Mouse (Mus musculus) adrenal gland, postnatal 4 days (tissue): ENCODE measurements around the gene Zfhx3. TPM values are rescaled to one million over a fixed set of nuclear protein-coding genes. Genes with fewer than 3 reads are reported as not detected.
"Not testable (repeated sequence)": the region's sequence is repeated elsewhere in the genome, so short reads cannot be mapped to it uniquely, and the experiment has no call there.

Experiments used
- DNase-seq, 2 experiments: peaks; one replicate each; pipeline ENCODE4 v3.0.0; 2021 to 2022; ENCODE audit warnings: low spot score in 2 of 2, mixed read lengths in 2 of 2
- long read RNA-seq, 2 experiments: library from polyadenylated mRNA; stranded (forward); transcript quantifications; one replicate each; pipeline ENCODE4 v2.0.0; 2021
- total RNA-seq, 2 experiments: library from RNA; stranded (reverse); gene quantifications; 2 replicates each; pipeline ENCODE4 v1.2.3; 2021

Zfhx3 gene
- total RNA-seq, result 10 to 100 TPM; 38.1 to 42.0 TPM
- long read RNA-seq, experiment 1, partial matches to known transcripts, result 1 of 11 reads
- long read RNA-seq, experiment 1, other reads (novel, unspliced or antisense), result 10 of 11 reads
- long read RNA-seq, experiment 2, partial matches to known transcripts, result 2 of 14 reads
- long read RNA-seq, experiment 2, other reads (novel, unspliced or antisense), result 12 of 14 reads

DNA sequence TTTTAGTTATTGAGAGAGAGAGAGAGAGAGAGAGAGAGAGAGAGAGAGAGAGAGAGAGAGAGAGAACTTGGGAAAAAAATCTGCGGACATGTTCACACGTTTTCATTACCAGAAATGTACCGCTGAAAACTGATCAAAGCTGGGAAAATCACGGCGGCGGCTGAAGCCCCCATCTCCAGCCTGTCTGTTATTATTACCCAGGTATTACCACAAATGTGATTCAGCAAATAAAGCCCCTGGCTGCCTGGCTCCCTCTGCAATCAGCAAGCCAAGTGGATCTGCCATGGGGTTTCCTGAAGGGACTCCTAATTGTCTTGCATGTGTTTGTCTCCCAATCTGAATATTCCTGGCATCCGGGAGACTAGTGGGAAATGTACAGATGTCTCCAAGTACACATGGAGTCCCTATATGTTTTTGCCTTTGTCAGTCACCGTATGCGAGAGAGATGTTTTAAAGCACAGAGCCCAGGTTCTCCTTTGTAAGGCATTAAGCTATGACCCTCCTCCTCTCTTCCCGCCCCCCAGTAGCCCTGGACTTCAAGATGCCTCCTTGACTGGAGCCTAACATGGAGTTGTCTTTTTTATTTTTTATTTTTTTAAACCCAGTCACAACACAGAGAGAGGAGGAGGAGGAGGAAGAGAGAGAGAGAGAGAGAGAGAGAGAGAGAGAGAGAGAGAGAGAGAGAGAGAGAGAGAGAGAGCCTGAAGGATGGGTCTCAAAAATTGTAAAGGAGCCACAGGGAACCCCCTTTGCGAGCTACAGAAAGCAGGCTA is at the start of gene Zfhx3:
TSS of gene Zfhx3 (plus strand) at position 723 of the 773 bp plus-strand sequence.
- DNase-seq, result no peak

DNA sequence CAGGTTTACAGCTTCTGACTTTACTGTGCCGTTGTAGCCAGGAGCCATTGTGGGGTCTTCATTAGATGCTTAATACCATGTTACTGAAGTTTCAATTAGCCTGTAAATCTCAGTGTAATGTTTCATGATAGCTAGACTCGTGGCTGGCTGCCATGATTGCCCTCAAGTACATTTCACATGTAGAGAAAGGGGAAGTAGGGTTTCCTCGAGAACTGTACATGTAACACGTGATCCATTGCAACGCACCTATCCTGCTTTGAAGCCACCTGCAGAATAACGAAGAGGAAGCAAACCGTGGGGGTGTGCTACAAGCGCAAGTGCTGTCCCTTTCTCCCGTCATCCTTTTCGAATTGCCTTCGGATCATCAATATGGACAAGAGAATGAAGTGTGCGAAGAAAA is 23.5 kb upstream of the Zfhx3 start:
- DNase-seq, result no peak

DNA sequence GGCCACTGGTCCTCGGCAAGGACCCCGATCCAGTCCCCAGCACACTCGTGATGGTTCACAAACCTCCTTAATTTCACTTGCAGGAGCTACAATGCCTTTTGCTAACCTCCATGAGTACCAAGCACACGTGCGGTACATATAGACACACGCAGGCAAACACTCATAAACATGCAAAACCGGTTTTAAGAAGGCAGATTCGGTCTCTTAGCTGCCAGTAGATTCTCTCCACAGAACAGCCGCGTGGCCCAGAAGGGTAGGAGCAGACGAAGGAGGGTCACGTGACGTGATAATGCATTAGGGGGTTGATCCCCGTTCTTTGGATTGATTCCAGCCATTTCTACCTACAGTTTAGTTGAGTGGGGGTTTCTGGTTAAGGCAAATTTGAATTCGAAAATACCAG is 16.3 kb upstream of the Zfhx3 start:
- DNase-seq, result no peak

DNA sequence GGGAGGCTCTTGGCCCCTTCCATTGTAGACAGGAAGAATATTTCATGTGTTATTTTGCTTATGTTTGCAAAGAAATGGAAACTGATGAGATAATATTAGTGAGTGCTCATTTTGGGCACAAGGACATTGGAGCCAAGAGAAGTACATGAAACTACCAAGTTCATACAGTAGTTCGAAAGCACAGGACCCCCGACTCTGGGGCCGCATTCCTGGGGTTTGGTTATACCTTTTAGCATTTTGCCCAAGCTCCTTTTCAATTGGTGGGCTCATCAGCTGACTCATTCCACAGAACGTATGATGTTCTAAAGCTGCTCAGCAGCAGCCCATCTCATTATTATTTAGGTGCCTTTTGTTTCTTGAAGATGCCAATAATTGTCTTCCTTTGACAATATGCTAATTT is 5.7 kb upstream of the Zfhx3 start:
- DNase-seq, result no peak

DNA sequence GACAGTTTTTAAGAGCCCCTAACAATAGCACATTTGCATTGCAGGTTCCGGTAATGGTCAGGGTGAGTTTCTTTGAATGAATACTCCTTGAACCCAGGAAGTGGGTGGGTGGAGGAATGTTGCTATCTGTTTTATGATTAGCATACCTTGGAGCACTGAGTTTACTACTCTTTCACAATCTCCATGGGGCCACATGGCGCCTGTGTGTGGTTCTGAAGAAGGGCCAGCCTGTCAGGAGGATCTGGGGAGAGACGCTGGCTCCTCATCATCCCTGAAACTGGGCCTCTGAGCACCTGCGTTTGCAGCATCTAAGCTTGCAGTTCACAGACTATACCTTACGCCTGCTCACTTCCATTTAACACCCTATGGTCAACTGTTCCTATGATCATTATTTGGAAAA is 4.2 kb upstream of the Zfhx3 start:
- DNase-seq, result not testable (repeated sequence)

DNA sequence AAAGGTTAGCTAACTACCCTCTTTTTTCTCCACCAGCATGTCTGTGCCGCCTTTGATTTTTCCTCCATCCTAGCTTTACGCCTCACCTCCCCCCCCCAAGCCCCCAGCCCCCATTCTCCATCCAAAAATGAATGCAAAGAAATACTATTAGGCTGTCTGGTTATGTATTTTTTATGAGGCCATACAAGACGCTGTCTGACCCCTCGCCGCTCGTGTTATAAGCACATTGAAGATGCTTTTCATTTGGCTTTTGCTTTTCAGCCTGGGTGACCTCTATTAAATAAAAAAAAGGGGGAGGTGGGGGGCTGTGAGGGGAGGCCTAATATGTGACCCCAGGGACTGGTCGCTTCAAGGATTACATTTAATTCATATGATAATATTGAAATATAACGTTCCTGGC is 2.3 kb upstream of the Zfhx3 start:
- no peak for DNase-seq

DNA sequence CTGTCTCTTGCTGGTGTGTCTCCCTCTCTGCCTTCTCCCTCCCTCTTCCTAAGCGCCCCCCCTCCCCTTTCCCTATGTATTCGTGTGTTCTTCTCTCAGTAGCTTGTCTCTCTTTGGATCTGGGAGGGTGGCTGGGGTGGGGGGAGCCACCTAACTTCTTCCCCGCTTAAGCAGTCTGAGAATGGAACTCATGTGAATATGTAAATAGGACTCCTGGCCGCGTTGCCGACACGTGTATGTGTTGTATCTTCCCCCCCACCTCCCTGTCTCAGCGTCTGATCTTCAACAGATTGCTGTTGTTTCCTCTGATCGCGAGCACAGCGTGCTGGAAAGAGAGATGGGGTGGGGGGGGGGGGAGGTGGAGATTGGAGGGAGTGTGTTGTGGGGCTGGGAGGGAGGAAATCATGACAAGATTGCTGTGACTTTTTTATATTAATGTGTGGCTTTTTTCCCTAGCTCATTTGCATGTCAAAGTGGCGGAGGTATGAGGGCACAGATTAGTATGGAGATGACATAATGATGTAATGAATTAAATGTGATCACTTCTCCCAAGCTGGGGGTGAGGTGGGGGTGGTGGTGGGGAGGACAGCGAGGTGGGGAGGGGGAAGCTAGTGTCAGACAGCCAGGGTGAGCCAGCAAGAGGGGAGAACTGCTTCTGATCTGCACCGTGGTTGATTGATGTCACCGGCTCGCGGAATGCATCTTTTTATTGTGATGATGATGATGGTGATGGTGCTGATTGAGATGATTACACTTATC is 487 bp downstream of the Zfhx3 start:
- DNase-seq, result no peak

DNA sequence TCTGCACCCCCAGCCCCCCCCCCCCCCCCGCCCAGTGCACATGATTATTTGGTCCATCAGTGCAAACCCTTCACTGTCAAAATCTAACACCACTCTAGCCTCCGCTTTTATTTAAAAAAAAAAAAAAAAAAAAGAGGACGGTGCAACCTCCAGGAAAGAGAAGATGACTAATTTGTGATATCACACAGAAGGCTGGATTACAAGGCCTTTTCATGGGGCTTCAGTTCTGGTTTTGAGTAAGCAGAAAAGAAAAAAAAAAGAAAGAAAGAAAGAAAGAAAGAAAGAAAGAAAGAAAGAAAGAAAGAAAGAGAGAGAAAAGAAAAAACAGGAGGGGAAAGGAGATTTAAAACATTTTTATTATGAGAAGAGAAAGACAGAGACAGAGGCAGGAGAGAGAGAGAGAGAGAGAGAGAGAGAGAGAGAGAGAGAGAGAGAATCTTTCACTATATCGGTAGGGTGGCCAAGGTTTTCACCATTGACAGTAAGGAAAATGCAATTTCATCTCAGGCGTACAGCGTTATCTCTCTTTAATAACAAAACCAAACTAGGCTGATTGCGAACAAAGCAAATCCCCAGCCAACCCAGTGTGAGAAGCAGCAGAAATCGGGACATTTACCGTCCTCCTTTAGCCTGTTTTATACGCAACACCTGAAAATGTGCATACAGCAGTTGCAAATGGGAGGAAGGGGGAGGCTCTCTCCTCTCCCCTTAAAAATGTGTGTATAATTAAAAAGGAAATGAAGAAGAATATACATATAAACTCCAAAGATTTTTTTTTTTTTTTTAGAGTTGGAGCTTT is 1.3 kb downstream of the Zfhx3 start:
- DNase-seq, result no peak

DNA sequence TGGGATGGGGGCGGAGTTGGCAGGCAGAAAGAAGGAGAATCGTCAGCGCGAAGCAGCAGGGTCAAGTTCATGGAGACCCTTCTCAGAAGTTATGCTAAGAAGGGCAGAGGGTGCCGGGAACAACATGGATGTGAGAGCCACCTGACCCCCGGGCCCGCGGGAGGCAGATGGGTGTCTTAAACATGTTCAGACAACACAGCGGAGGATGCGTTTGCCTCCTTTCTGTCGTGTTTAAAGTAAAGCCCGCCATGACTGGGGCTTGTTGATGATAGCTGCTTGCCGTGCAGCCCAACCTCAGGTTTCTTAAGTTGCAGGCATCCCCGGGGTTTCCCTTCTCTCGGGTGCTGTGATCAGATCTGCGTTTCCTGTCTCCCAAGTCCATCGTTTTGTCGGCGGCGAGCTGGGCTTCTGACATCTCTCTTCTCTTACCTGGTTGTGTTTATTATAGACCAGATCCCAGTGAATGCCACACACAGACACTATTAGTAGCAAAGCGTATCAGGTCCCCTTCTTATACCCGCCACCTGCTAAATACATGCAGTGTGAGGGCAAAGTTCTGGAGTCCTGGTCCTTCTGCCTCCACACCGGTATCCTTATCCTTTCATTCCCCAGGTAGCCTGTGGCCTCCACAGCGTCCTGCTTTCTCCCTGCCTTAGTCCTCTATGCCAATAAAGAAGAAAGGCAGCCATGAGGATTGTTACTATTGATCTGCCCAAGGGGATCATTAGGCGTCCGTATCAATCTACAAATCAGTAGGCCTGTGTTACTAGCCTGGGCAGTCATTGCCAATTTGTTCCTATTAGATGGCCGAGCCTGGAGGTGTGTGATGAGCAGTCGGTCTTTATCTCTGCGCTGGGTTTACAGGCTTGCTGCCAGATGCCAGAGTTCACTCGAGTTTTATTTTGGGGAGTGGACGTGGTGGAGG is 2.5 kb downstream of the Zfhx3 start:
- DNase-seq, result no peak

DNA sequence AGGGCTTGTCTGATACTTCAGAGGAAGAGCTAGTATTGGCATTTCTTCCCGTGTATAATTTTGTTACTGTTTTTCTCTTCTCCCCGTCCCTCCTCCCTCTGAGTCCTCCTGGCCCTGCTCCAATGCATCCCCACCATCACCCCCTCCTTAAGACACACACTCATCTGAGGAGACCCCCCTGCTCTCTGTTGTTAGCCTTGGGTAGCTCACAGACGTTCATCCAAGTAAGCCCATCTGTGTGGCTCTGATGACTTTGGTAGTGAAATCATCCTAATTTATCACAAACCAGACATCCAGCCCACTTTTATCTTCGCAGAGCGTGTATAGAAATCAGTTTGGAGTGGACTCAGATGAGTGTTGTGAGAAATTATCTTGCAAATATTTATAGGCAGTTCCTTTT is 4.4 kb downstream of the Zfhx3 start:
- DNase-seq, result no peak

DNA sequence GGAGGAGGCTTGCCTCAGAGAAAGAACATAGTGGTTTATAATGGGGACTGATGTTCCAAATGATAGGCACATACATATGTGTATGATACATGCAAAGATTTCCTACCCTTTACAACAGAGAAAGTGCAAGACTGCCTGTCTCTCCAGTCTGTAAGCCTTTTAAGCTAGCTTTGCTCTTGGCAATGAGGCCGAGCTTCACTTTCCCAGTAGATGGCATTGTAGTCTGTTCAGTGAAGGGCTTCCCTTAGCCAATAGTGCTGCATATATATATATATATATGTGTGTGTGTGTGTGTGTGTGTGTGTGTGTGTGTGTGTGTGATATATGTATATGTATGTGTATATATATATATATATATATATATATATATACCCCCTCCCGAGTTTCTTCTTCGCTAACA is 13.4 kb downstream of the Zfhx3 start:
- DNase-seq, result no peak

DNA sequence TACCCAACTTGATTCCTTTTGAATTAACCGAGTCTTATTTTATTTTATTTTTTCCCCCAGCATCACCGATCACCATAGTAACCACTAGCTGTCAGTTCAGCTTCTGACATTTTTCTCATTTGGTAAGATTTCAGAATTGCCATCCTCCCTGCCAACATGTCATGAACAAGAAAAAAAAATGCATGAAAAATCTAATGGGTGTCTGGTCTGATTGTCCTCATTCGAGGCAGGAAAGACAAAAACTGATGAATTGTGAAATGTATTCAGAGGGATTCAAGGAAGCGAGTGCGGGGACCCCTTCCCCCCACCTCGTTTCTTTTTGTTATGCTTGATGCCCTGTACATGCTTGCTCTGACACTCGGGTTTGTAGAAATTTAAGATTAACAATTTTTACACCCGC is 15.1 kb downstream of the Zfhx3 start:
- DNase-seq, result no peak

DNA sequence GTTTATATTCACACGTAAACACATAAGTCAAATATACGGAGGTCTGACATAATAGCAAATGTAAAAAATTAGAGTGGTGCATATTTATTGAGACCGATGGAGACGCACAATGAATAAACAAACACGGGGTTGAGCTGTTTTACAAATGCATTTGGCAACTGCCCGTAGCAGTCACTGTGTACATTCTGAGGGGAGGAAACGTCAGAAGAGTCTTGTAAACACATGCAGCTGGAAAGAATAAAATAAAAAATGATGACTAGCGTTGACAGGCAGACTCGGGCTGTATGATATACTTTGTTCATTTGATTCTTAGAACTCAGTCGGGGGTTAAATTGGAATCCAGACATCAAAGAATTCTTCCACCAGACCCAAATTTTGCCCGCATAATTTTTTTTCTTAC is 18.0 kb downstream of the Zfhx3 start:
- DNase-seq, result no peak

DNA sequence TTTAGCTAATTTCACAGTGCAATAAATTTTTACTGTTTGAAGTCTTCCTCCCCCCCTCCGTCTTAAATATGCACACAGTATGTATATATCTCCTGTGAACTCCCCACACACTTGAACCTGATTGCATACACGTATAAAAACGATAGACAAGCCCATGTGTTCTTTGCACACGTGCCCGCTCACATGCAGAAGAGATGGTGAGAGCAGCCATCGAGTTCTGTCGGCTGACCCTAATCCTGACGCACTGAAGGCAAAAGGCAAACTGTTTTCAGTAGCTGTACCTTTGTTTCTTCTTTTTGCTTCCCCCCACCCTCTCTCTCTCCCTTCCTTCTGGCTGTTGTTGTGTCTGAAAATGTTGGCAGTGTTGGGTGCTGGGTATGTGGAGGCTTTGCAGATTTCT is 18.4 kb downstream of the Zfhx3 start:
- DNase-seq, result no peak

DNA sequence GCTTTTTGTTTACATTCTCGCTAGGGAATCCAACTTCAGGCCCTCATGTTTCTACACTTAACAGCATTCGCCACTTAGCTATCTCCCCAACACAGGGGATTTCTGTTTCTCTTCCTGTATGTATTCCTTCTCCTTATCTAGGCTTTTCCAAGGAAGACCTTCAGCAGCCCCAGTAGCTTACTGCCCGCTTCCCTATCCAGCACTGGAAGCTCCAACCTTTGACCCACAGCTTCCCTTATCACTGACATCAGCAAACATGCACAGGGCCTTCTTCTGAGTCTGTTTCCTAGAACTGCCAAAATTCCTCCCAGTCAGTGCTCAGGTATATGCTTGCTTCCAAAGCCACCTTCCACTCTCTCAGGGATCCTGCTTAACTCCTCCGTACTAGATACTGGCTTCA is 29.8 kb downstream of the Zfhx3 start:
- DNase-seq, result no peak

DNA sequence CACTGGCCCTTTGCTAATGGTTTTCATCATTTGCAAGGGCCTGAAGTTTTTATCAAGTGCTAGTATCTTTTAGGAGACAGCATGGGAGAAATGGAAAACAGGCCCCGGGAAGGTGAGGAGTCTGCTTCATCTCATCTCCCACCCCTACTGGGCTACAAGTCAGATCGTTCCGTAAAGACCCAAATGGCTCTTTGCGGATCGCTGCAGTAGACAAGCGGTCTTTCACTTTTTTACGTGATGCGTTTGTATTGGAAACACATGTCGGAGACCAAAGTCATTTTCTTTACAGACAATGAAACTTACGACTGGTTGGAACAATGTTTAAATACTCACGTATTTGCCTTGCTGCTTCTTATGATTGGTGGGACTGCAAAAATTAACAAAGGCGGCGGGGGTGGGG is 32.0 kb downstream of the Zfhx3 start:
- DNase-seq, result no peak

DNA sequence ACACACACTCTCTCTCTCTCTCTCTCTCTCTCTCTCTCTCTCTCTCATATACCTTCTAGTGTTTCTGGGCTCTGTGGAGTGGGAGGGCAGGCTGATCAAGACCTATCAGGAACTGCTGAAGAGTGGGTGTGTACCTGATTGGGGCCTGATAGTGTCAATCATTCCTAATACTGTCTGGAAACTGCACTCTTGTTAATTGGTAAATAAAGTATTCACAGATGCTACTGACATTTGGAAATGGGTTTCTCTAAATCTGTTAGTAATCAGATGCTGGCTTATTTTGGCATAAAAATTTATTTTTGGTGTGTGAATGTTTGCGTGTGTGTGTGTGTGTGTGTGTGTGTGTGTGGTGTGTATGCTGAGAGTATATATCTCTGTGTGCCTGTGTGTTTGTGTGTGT is 35.8 kb downstream of the Zfhx3 start:
- DNase-seq, result no peak

DNA sequence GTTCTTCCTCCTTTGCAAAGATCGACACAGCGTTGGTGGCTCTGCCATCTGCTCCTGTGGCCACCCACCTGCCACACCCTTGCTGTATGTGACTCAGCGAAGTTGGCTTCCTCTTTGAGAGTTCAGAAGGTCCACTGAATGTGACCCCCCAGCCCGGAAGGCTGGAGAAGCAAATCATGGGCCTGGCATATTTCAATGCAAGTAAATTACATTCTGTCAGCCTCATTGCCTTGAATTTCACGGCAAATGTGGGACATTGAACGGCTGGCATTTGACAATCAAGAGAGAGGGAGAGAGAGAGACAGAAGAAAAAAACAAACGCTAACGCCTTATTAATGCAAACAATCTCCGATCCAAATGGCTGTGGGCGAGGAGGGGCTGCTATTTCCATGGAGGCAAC is 38.2 kb downstream of the Zfhx3 start:
- DNase-seq, result no peak

DNA sequence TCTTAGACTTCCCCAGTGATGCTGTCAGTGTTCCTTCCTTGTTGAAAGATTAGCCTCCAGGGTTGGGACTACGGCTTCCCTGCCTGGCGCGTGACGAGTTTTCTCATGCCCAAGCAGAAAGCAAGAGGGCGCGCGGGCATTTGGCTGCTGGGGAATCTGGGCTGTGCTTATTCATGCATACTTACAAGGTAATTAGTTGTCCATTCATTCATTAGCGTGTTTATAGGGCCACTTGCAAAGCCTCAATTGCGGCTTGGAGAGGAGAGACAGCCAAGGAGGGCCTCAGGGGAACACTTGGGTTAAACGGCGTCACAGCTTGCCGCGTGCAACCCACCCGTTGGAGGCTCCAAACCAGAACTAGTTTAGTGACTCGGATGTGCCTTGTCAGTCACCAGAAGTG is 44.2 kb downstream of the Zfhx3 start:
- DNase-seq, result no peak

DNA sequence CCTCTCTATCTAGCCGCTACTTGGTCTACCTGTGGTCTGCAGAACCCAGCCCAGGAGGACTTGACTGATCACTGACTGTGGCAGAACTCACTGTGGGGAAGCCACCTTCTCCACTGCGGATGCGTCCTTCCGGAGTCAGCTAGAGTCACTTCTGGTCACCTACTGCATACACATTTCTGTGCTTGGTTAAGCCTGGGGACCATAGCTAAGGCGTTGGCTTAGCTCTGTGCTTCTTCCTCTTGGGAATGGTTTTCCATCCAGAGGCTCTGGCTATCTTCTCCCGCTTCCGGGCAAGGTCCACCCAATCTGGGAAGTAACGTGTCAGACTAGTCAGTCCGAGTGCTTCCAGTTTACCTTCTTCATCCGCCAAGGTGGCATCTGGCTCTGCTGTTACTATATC is 56.4 kb downstream of the Zfhx3 start:
- no peak for DNase-seq

DNA sequence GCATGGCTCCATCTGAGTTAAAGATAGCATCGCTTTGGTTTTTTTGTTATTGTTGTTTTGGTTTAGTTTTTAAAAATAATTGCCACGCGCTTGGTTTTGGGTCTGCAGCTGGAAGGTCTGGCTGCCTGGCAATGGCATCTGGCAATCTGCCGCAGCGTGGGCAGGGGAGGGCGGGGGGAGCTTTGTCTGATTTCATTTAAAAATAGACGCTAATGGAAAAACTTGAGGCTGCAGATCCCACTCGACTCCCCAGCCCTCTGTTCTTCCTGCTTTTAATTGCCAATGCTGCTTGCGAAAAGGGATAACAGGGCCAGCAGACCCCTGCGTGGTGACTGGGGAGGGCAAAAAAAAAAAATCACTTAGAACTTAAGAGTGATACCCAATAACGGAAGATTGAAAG is 69.1 kb downstream of the Zfhx3 start:
- no peak for DNase-seq
